Mouse (Mus musculus) cerebellum, adult 2 months (tissue): ENCODE data around the gene C730034F03Rik.

Experiments used
- CTCF ChIP-seq: fragments of 200-500 bp; IDR thresholded peaks from 2 replicates; pipeline ENCODE4 v1.5.1; 2011; ENCODE audit warnings: low read depth, mild to moderate bottlenecking, control low read depth, low read length, moderate library complexity, borderline replicate concordance; ENCODE audit not compliant: insufficient read depth
- POLR2A ChIP-seq: fragments of 200-500 bp; IDR thresholded peaks from 2 replicates; pipeline ENCODE4 v1.6.1; 2011; ENCODE audit warnings: low read length, control low read depth, borderline replicate concordance; ENCODE audit not compliant: insufficient read depth

- no peak for TF ChIP-seq POLR2A
- no peak for TF ChIP-seq CTCF
Measured at GRCm38 (mm10) chr15:89460298-89460697, 30.9 kb downstream of the C730034F03Rik start.
